Mouse (Mus musculus) A20 (cell line): ENCODE measurements around the gene Vdr.
A peak's percentile ranks its signal among the peaks of the same experiment; 100 is the strongest.
"Not testable (repeated sequence)": the region's sequence is repeated elsewhere in the genome, so short reads cannot be mapped to it uniquely, and the experiment has no call there.

Experiments
- DNase-seq: peaks from one replicate; pipeline ENCODE4 v3.0.0-alpha.2; 2011; ENCODE audit warnings: low read depth, low spot score

Gene Vdr

DNA sequence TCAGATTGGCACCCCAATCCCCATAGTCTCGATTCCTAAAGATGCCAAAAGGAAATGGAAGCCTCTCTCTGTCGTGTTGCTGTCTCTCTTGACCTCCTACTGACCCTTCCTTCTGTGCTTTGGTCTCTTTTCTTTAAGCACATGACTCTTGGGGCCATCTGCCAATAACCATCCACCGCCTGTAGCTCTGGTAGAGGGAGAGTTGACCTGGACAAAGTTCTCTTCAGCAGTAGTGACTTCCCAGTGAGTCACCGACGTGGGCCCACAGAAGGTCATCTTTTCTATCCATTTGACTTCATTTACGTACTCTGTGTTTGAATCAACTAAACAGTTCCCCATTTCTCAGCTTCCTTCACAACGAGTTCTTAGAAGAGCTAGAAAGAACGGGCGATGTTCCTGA lies 30.0 kb downstream of the Vdr start:
- no peak for DNase-seq

DNA sequence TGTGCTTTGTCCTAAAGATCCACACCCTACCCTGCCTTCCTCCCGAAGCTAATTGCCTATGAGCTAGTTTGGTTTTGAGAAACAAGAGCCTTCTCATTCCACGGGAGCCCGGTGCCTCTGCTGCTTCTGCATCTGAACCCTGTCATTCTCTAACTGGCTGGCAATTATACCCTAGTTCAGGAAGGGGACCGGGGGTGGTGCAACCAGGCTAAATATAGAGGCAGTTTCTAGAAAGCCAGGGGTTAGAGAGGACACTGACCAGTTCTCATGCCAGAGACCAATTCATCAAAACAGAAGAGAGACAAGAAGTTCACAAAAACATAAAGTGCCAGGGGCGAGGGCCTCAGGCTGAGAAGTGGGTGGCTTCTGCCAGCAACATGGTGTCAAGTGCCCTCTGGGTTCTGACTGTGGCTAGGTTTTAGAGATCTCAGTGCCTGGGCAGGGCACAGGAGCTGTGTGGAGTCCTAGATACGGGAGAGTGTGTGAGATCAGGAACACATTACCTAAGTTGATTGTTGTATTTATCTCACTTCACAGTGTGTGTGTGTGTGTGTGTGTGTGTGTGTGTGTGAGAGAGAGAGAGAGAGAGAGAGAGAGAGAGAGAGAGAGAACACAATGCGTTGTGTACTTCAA lies 31.6 kb downstream of the Vdr start:
- no peak for DNase-seq

DNA sequence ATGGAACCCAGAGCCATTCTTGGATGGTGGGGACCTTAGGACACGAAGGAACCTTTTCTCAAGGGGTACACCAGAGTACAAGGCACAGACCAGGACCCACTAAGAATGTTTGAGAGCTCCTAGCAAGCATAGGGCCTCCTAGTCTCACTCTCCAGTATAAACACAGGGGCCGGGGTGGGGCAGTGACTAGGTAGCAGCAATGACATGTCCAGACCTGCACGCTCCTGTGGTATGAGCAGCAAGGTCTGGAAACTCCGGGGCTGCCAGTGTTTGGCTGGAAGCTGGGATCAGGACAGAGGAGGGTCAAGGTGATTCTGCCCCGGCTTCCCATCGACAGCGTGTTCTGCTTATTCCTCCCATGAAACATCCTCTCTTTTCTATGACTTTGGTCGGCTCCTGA lies 34.6 kb downstream of the Vdr start:
- no peak for DNase-seq

DNA sequence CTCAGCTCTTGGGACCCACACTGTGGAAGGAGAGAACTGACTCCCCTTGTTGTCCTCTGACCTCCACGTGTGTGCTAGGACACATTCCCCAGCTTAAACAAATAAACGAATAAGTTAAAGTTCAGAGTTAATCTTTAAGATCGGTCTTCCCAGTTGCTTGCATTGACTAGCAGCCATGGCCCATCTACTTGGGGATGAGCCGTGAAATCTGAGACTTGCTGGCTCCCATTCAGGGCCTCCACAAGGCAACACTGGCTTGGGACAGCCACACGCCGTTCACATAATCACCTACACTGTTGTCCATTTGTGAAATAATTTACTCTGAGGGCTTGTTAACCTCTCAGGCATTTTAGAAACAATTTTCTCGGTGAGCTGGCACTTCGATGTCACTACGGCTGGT lies 36.7 kb downstream of the Vdr start:
- no peak for DNase-seq

DNA sequence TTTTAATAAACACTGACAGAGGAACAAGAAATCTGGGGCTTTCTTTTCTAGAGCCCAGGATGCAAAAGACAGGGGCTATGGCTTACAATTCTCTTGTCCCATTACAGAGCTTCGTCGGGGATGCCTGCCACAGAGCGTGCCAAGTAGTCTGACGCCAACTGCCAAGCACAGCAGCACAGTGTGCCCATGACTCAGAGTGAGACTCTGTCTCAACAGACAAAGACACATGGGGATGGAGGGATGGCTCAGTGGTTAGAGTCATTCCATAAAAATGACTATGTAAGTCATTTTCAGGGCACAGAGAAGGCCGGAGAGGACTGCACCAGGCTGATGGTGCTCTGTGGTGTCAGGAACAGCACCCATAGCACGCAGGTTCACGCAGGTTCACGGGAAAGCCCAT lies 38.3 kb downstream of the Vdr start:
- no peak for DNase-seq

DNA sequence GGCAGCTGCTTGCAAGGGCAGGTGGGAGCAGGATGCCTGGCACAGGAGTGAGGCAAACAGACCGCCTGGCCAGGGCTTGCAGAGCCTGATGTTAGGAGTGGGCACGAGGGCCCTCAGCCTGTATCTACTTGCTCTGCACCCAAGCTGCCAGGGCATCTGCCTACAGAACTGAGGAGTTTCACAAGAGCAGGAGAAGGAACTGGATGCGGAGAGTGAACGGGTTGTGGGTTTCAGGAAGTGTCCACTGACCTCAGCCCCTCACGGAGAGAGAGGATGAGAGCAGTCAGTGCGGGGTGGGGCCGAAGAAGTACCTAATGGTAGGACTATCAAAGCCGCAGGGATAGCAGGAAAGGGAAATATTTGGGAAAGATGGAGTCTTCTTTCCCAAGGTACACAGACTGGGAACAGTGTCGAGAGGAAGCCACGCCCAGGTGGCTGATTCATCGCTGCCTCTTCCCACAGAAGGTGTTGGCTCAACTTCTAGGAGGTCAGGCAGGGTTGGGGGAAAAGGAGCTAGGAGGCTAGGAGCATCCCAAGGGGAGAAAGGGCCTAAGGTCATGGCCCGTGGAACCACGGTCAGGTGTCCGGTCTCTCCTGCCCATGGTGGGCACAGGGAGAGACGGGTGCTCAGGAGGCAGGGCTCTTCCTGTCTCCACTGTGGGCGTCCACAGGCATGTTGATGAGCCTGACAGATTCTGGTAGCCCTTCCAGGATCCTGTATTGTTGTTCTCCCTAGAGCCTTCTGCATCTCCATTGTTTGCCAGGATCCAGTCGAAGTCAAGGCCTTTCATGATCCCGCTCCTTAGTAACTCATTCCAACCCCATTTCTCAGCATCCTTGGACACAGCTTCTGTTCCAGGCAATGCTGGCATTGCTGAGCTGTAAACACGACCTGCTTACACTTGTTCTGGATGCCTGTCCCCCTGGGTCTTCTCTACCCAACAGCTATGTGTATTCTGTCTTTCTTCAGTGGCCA lies 39.1 kb downstream of the Vdr start:
- DNase-seq, result no peak

DNA sequence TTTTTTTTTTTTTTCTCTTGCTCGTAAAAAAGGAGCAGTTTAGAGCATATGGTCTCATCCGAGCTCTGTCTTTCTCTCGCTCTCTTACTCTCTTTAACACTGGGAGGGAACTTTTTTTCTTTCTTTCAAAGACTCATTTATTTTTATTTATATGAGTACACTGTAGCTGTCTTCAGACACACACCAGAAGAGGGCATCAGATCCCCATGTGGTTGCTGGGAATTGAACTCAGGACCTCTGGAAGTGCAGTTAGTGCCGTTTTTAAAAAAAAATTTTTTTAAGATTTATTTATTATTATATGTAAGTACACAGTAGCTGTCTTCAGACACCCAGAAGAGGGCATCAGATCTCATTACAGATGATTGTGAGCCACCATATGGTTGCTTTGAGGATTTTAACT lies 40.3 kb downstream of the Vdr start:
- not testable (repeated sequence) for DNase-seq

DNA sequence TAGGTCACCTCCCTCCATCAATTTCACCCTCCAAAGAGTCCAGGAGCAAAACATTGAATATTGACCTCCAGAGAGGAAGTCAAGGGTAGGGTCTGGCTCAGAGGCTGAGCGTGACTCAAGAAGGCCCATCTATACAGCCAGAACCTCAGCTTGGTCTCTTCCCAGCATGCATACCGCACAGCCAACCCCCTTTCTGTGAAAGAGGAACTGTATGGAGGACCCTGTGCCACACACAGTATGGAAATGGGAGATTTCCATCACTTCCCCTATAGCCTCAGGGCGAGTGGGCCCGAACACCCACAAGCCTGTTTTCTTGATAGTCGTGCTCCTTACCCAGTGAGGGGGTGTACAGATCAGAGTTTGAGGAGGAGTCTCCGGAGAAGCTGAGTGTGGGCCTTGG lies 41.4 kb downstream of the Vdr start:
- no peak for DNase-seq

DNA sequence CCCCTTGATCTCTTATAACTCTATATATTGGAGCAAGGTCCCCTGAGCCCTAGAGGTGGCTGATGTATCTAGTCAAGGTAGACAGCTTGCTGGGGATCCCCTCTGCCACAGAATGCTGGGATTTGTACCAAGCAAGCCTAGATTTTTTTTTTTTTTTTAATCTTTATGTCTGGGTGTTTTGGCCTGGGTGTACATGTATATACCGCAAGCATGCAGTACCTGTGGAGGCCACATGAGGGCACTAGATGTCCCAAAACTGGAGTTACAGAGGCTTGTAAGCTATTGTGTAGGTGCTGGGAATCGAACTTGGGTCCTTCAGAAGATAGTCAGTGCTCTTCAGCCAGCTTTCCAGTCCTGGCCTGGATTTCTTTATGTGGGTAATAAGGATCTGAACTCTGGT lies 44.4 kb downstream of the Vdr start:
- no peak for DNase-seq

DNA sequence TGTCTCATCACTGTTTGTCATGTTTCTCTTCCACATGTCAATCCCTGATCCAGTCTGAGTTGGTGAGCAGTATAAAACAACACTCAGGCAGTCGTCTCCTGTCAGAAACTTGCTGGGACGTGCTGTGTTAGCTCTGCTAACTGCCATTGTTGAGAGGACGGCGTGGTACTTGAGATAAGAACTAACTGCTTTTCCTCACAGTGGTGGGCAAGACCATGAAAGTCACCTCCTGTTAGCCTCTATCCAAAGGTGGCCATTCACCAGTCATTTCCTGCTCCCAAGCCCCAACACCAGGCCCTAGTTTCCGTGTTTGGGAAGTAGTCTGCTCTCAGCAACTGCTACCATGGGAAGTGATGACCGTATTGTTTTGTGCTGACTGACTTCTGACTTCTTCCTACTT lies 45.3 kb downstream of the Vdr start:
- DNase-seq, result no peak

DNA sequence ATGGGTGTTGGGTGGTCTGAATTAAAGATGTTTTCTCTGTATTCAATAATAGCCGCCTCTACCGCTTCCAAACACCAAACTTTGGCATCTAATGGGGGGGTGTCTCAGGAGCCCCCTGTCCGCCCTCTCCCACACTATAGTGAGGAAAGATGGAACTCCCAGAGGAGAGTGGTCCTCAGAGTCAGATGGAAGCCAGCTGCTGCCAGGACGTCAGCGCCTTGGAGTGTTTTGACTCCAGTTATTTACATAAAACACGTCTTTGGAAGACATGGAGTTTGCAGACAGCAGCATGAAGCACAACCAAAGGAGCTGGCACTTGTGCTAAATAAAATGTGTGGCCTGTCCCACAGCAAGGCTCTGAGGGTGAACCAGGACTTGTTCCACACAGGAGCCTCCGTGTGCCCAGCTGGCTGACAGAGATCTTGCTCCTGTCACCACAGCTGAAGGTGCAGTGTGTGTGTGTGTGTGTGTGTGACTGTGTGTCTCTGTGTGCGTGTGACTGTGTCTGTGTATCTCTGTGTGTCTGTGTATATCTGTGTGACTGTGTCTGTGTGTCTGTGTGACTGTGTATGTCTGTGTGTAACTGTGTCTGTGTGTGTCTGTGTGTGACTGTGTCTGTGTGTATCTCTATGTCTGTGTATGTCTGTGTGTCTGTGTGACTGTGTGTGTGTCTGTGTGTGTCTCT lies 45.9 kb downstream of the Vdr start:
- no peak for DNase-seq

DNA sequence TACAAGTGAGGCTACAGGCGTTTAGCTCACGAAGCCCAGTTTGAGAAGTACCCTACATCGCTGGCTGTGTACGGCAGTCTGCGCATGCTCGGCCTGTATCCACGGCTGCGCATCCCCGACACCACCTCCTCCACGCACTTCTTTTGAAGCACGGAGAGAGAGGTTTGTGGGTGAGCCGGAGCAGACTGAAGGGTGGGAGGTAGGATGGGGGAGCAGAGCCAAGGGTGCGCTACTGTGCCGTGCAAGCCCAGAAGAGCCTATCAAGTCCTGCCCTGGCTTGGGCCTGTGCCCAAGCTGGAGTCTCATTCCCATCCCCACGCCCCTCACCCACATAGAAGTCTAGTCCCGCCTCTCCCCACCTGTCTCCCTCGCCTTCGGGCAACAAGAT lies 46.9 kb downstream of the Vdr start:
- DNase-seq, result no peak

DNA sequence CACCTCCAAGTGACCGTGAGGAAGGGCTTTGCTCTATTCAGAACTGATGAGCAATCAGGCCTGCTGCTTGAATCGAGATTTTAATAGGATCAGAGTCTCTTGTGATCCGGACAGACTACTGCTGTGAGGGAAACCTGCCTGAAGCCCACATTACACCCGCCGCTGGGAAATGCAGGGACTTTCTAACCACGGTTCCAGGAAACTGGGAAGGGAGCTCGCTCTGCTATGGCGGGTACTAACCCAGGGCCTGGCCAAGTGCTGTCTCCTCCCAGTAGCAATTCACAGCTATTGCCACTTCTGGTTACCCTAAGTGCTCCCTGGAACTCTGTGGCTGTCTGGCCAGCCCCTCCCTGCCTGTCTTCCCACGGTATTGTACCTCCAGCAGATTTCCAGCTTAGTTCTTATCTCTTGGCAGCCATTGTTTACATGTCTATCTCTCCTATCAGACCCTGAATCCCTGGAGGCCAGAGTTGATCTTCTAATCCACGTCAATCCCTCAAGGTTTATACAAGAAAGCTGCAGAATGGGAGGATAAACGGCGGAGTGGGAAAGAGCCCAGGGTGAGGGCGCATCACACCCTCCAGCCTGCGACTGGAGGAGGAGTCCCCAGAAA lies 47.4 kb downstream of the Vdr start:
- no peak for DNase-seq

DNA sequence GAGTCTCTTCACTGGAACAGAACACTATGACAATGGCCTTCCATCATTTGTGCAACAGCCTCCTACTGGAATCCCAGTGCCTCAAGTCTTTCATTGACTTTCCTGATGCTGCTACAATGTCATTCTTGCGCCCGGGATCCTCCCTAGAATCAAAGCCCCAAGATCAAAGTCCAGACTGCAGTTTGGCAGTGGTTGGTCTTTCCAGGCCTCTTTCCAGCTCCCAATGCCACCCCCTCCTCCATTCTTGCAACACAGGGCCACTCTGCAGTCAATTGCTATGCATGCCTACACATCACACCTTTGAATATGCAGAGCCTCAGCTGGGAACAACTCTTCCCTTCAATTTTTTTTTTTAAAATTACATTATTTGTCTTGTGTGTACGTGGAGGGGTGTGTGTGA lies 50.1 kb downstream of the Vdr start:
- DNase-seq, result no peak

DNA sequence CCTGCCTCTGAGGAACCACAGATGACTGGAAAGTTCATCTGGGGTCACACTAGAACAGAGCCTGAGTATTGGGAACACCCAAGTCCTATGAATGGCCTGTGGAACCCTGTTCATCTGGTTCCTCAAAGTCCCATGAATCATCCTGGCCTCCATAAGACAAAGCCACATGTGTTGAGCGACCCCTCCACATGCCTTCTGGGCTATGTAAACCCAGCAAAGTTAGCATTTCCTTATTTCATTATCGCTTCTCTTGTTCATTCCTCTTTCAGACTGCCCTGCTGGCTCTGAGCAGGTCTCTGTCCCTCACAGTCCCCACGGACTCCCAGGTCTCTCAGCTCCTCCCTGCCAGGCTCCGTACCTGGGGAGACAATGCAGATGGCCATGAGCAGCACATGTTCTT lies 52.0 kb downstream of the Vdr start:
- no peak for DNase-seq

DNA sequence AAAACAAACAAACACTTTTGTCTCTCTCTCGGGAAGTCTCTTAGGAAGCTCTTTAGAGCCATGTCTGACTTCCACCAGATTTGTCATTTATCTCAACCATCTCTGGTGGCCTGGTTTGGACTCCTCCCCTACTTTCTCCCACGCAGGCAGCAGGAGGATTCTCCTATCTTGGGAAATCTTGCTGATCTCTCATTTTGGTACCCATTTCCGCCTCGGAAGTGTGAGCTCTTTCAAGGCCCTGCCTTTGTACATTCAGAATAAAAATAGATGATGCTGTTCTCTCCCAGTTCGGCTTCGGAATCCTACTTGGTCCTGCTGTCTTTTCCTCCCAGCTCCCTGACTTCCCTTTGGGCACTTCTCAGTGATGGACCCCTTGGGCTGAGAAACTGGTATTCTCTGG lies 55.9 kb downstream of the Vdr start:
- DNase-seq, result no peak

DNA sequence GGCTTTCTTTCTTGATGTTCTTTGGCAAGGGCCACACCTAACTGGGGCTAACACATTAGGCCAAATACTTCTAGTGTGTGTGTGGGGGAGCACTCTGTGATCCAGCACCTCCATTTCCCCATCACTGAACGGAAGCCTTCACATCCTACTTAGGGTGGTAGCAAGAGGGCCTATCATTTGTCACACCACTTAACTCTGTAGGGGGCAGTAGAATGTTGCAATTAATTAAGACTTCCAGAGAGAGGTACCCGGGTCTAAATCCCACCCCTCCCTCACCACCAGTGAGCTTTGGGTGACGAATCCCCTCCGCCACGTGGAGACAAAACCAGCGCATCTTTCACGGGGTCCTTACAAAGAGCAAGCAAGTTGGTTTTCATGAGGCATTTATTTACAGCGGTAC lies 56.4 kb downstream of the Vdr start:
- DNase-seq, result no peak

DNA sequence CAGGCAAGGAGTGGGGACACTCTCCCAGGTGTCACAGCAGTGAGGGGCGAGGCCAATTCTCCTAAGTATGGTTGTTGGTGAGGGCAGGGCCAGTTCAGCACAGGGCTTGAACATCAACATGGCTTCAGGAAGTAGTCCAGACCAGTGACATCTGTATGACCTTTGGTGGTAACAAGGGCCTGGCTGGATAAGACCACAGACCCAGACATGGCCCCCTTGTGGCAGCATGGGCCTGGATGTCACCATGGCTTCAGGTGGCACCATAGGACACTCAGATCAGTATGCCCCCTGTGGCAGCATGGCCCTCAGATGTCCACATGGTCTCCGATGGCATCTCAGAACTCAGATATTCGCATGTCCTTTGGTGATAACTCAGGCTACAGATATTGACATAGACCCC lies 58.1 kb downstream of the Vdr start:
- no peak for DNase-seq

DNA sequence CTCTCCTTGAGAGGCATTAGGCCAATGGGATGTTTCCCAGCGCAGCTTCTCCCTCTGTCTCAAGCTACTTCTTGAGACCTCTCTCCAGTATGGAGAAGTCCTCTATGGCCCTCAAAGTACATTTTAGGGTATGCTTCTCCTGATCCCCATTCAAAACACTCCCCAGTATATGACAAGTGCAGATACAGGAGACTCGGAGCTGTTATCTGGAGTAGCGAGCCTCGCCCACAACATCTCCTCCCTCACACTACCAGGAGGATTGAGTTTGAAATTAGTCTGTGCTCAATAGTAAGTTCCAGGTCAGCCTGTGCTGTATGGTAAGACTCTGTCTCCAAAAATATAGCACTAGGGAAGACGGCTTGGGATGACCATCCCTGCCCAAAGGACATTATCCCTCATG lies 59.4 kb downstream of the Vdr start:
- DNase-seq, result no peak

DNA sequence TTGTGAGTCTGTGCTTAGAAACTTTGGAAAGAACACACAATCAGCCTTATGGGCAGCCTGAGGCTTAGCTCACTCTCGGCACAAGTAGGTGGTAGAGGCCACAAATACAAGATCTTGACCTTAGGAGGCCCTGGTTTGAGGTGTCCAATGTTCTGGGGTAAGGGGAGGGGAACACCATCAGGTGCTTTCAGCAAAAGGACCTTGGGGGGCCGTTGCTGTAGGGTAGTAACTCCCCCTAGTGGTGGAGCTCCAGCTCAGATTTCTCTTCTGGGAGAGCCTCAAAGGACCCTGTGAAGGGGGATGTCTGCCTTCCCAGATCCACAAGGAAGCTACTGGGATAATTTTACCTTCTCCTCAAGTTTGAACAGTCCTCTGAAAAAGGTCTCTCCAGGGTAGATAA lies 60.0 kb downstream of the Vdr start:
- DNase-seq, result peak; percentile 82

DNA sequence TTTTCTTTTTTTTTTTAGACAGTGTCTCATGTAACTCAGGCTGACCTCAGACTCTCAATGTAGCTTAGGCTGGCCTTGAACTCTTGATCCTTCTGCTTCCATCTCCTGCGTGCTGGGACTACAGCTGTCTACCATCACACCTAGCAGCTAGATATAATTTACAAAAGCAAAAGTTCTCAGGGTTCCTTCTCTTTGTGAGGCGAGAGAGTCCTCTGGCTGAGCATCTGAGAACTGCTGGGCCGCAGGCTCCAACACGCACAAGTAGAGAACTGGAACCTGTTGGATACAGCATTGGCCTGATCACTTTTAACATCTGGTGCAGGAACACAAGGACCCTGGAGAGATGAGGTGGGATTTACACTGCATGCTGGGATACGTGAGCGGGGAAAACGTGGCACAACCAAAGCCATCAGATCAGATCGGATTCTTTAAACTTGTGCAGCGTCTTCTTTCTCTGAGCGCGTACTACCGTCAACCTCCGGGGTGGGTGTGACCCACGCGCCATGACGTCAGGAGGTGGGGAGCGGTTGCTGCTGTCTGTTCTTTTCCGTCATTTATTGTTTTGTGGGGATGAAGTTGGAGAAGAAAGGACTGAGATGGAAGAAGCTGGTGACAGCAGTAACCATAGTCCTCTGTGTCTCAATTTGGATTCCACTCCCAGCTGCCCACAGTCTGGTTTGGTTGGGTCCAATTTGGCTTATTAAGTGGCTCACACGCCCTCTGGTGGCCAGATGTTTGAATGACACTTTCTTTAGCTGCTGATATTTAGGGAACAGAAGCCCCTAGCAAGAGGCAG lies 61.1 kb downstream of the Vdr start:
- DNase-seq, result peak; percentile 95
